Mouse (Mus musculus): Measurements from ENCODE around the gene Fto.

Gene Fto

DNA sequence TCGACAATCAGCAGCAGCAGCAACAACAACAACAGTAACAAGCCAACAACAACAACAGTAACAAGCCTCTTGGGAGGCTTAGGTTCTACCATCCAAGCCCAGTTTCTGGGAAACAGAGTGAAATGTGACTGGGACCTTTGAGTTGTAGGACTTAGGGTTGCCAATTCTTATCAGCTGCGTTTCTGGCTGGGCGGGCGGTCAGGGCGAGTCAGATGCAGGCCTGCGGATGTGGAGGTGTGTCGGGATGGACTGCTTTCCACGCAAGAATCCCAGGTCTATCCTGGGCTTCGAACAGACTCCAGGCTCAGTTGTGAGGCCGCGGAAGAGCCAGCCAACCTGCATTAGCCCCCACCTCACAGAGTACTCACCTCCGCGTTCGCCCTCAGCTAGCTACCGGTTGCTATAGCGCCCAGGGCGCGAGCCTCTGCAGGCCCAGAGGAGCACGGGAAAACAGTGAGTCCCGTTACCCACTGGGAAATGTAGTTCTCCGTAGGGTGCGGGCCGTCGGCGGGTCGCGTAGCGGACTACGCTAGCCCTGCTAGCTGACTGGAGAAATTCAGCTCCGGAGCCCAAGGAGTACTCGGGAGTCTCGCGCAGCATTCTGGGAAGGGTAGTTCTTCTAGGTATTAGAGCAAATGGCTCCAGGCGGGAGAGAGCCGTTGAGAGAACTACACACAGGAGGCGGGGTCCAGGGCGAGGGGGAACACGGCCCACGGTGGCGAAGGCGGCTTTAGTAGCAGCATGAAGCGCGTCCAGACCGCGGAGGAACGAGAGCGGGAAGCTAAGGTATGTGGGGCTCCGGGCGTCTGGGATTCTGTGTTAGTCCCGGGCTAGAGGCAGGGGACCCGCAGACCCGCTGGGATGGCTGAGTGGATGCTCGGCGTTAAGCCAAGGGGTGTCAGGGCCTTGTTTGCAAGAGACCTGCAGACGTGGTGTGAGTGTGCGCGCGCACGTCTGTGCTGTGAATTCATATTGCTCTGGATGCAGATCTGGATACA lies at the start of gene Fto, which contains the start of gene Rpgrip1l:
Fto (plus strand) TSS at position 691 of the 998 bp plus-strand sequence.
Rpgrip1l (minus strand) TSS at position 428 of the 998 bp plus-strand sequence.
- peak; percentile 93 to 97 for DNase-seq

- no peak for DNase-seq
Observed at GRCm38 (mm10) chr8:91263939-91264338, 49.4 kb upstream of the Fto start.

DNA sequence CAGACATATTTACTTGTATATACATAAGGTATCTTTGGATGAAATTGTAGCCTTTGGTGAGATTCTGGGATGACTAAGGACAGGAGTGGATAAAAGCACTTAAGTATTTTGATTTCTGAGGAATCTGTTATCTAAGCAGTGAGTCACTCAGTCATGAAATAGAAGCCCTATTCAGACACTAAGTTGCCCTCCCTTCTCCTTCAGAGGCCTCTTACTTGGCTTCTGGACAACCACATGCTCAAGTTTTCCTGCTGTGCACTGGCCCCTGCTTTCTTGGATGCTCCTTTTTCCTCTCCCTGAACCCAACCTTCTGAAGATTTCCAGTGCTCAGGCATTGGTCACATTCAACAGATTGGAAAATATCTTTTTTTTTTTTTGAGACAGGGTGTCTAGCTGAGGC lies 48.8 kb upstream of the Fto start:
- DNase-seq = no peak

- DNase-seq = no peak
Observed at GRCm38 (mm10) chr8:91269374-91269958, 43.9 kb upstream of the Fto start.

DNA sequence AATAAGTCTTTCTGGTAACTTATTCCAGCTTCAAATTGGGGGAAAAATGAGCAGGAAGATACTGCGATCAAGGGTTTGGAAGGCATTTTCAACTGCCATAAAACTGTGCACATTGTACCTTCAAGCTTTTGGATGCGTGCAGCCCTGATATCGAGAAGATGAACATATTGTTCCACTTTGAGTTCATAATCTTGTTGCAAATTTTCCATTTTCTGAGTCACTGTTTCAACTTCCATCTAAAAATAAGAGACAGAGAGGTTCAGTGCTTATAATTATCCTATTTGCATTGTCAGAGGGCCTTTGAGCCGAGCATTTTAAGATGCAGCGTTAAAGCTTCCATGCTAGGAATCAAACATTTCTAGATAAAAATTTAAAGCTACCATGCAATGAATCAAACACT lies 39.8 kb upstream of the Fto start:
- DNase-seq = no peak

GRCm38 (mm10) chr8:91276337-91276736 lies 37.0 kb upstream of the Fto start:
- no peak for DNase-seq

DNA sequence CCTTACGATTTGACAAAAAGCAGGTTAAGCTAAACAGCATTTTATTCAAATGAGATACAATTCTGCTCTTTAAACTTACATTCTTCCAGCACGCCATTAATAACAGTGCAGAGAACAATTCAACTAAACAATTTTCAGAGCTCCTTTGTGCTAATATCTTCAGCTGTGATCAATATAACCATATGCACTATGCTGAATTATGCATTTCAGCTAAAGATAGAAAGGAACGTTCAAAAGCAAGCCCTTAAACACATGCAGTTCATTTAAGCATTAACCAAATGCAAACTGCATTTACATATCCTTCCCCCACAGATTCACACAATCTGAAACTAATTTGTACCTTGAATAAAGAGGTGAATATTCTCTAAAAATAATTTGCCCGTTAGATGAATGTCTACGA lies 35.3 kb upstream of the Fto start:
- DNase-seq = no peak

DNA sequence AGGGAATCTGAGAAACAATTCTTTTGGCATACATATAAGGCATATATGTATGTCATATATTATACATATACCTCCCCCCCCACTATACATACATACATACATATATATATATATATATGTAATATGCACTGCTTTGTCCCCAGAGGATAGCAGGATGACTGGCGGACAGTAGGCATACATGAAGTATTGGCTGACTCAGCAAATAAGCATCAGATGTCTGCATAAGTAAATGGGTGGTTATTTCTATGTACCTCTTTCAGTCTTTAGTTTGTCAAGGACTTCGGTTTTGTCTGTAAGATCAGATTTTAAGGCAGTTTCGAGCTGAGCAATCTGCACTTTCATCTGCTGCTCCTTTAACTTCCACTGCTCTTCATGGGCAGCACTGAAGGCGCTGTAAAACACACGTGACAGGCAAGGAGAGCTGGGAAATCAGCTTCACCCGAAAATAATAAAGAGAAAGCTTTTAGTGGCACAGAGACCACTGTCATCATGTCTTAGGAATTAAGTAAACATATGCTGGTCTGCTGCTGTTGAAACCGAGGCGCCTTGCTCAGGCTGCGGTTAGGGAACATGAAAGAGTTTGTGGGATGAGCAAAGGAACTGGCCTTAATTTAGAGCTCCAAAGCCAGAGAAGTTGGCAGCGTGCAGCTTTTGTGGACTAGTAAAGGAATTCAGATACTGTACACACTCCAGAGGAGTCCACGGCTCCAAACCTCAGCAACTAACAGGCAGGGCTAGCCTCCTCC lies 32.7 kb upstream of the Fto start:
- DNase-seq = no peak

- no peak for DNase-seq
Observed at GRCm38 (mm10) chr8:91281545-91281944, 31.8 kb upstream of the Fto start.

- DNase-seq = no peak
Observed at GRCm38 (mm10) chr8:91282655-91283054, 30.7 kb upstream of the Fto start.

- DNase-seq = no peak
Observed at GRCm38 (mm10) chr8:91283815-91284214, 29.5 kb upstream of the Fto start.

DNA sequence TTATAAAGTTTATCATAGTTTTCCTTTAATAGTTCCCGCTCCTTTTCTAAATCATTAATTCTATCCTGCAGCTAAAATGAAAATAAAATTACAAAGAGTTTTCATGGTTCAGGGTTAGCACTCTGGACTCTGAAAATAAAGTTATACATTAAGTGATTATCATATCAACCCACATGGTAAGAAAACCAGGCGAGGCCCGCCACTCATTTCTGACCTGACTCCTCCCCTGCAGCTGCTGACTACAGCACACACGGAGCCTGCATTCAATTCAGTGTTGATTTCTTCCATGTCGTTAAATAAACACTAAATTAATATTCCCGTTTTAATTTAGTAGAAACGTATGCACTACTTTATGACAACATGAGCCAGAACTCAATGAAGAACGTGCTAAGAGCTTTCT lies 27.1 kb upstream of the Fto start:
- no peak for DNase-seq

DNA sequence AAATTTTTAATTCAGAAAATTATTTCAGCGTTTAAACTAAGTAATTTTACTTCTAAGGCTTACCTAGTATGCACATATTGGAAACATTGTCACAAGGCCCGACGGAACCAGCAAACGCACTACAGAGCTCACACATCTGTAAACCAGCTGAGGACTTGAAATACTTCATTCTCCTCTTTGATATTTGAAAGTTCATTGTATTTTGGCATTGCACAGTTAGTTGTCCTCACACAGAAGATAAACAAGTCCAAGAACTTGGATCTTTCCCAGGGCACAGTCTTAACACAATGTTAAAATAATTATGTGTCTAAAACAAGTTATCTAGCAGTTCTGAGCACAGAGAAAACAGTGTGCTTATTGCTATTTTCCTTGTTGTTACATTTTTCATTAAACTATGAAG lies 22.7 kb upstream of the Fto start:
- DNase-seq = no peak

DNA sequence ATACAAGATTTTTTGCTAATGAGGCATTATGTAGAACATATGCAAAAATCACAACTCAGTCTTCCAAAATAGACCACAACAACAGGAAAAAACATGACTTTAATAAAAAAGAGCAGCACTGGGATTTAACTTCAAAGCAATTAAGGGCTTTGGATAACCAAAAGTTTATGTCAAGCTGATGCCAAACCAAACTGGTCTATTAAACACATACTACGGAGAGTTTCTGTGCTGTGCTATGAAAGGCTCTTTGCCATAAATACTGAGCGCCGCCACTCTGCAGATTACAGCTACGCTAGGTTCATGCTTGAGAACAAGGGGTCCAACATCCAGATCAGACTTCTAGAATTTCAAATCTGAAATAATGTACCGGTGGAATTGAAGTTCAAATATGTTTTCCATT lies 17.5 kb upstream of the Fto start:
- no peak for DNase-seq

- no peak for DNase-seq
Observed at GRCm38 (mm10) chr8:91298672-91299071, 14.7 kb upstream of the Fto start.

- no peak for DNase-seq
Observed at GRCm38 (mm10) chr8:91304481-91305386, 8.6 kb upstream of the Fto start.

GRCm38 (mm10) chr8:91312342-91312741 lies 983 bp upstream of the Fto start:
- DNase-seq = no peak

DNA sequence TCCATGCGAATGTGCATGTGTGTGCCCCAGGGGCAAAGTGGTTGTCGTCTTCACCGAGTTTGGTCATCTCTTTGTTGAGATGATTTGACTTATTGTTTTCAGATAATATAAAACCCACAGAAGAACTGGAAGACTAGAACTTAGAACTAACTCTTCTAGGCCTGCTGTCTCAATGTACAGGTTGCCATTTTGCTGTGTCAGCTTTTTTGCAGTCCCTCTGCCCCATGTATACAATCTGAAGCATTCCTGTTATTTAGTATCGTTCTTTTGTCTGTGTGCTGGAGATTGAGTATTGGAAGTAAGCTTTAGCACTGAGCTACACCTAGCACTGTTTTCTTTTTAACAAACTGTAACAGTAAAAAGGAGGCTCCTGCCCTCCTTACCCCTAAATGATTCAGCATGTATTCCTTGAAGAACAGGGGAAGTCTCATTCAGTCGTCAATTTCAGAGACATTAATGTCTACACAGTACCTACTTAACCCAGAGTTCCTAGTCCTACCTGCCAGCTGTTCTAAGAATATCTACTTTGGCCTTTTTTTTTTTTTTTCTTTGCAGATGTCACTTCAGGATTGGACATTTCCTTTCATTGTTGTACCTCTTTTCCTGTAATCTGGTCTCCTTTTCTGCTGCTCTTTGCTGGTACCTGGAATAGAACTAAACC lies 4.4 kb downstream of the Fto start:
- no peak for DNase-seq

DNA sequence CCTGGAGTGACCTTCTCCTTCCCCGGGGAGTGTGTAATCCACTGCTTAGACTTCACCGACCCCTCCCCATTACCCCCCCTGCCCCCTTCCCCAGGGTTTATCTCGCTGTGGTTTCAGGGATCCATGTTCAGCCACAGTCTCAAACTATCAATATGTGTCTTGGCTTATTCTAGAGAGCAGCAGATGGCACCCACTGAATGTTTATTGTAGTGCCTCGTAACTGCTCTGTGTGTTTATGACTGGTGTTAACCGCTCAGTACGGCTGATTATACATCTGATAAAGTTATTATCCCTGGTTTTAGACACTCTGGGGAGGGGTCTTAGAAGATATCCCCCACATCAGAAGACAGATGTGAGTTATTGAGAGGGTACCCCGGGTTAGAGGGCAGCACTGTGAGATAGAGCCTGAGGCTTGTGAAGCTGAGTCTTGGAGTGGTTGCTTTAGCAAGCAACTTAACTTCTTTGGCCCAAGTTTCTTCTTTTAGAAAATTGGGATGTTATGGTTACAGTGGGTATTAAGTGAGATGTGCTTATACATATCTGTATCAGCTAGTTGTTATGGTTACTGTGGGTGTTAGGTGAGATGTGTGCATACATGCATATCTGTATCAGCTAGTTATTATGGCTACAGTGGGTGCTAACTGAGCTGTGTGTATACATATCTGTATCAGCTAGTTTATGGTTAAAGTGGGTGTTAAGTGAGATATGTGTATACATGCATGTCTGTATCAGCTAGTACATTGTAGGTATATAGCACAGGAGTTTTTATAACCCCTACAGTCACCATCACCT lies 5.8 kb downstream of the Fto start:
- no peak for DNase-seq

- DNase-seq = peak; percentile 42 to 61
Observed at GRCm38 (mm10) chr8:91323511-91323910, 10.2 kb downstream of the Fto start.

DNA sequence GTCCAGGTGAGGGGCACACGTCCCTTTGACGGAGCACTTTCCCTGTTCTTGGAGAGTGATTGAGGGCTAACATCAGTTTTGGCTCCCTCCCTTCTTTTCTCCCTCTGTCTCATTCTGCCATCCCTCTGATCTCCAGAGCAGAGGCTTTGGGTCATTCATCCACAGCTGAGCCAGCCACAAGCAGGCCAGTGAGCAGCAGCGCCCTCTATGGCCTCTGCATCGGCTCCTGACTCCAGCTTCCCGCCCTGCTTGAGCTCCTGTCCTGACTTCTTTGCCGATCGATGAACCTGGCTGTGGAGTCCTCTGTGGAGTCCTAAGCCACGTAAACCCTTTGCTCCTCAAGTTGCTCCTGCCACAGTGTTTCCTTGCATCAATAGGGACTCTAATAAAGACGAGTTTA lies 10.9 kb downstream of the Fto start:
- peak; percentile 46 to 69 for DNase-seq
